Mouse (Mus musculus): Measurements from ENCODE around the gene Gm9195. TPM values are rescaled to one million over a fixed set of nuclear protein-coding genes. Genes with fewer than 3 reads are reported as not detected.

The Gm9195 gene
- polyA plus RNA-seq, 1 experiment from 2014 or later: not detected

DNA sequence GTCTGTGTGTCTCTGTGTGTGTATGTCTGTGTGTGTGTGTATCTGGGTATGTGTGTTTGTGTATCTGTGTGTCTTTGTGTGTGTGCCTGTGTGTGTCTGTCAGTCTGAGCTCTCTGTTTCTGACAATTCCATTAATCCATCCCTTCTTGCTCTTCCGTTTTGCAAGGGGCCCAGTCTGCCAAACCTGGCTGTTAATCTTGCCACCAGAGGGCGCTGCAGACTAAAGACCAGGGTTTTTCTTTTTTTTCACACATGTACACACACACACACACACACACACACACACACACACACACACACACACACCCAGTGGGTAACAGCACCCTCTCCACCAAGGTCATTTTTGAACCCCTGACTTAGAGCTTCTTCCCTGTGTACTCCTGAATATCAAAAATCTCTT lies 114.4 kb downstream of the Gm9195 start:
- no peak for ATAC-seq

More for the DNA sequence above, 114.4 kb downstream of the Gm9195 start:
- no peak overlapping the region for H3K27ac ChIP-seq (ENCODE audit: low read length)
- no peaks in the 10 kb centered on the region for H3K36me3 ChIP-seq (ENCODE audit: control insufficient read depth, insufficient read depth)
- H3K27me3 ChIP-seq (replicated peaks; ENCODE audit: control insufficient read depth, insufficient read depth, low read length): no peaks in the 10 kb centered on the region
- 6% methylated on average over 2 of the region's 2 CpGs for WGBS
- H3K4me1 ChIP-seq (replicated peaks; ENCODE audit: control insufficient read depth, insufficient read depth, low read length): no peaks in the 10 kb centered on the region
- no peak overlapping the region for H3K4me3 ChIP-seq (replicated peaks; ENCODE audit: low read length)
- H3K4me2 ChIP-seq (ENCODE audit: low read length): no peak overlapping the region
- no peaks in the 10 kb centered on the region for H3K9me3 ChIP-seq (ENCODE audit: control insufficient read depth, low read length)
- H3K9ac ChIP-seq (replicated peaks; ENCODE audit: low read depth, low read length): no peak overlapping the region

Other genes with a start within 250 kb of the Gm9195 start
- gene Fndc3a, start 218.2 kb upstream of the Gm9195 start, polyA plus RNA-seq (2015; fragmentation: Nextera tagmentation; extraction: Ambion mirVana): 39.4 and 39.6 TPM in 2 replicates